Mouse (Mus musculus): ENCODE measurements around the gene Hgd.

GRCm38 (mm10) chr16:37585129-37585563 lies 5.2 kb downstream of the Hgd start:
- TF ChIP-seq GATA1 (IDR thresholded peaks at IDR 0.05; ENCODE audit: low read length) (no peak), TAL1 (IDR thresholded peaks at IDR 0.05; ENCODE audit: low read length) (no peak)
